Mouse (Mus musculus) liver (tissue): ENCODE measurements around the gene Col5a3.
"Not testable (repeated sequence)": the region's sequence is repeated elsewhere in the genome, so short reads cannot be mapped to it uniquely, and the experiment has no call there.

Experiments
- DNase-seq: peaks from one replicate; pipeline ENCODE4 v3.0.0-alpha.2; 2020; ENCODE audit warnings: mixed read lengths

Col5a3 gene

DNA sequence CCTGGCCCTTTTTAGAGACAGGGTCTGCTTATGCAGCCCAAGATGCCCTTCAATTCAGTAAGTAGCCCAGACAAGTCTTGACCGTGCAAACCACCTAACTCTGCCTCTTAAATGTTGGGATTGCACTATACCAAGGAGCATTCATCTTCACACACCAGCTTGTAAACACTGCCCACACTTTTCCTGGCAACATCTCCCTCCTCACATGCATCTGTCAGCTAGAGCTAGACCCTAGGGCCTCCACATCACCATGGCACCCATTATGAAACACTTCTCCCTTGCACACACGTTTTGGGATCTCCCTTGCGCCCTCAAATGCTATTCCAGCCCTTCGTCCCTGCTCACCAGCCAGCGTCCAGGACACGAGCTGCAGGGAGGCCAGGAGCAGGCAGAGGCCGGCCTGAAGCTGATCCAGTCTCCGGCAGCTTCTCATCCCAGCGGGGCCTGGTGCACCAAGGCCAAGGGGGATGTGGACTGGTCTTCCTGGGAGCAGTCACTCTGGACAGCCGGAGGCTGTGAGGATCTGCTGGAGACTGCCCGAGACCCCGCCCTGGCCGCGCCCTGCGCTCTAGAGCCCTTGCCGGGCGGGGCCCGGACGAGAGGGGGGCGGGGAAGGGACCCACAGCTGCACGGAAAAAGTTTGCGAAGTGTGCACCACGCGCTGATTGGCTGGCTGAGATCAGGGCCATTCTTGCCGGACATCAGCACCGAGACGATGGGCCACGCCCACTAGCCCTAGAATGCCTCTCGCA lies at the start of gene Col5a3:
Gene Col5a3 (minus strand): TSS at position 547 of the 752 bp plus-strand sequence.
- peak; percentile 31 for DNase-seq

DNA sequence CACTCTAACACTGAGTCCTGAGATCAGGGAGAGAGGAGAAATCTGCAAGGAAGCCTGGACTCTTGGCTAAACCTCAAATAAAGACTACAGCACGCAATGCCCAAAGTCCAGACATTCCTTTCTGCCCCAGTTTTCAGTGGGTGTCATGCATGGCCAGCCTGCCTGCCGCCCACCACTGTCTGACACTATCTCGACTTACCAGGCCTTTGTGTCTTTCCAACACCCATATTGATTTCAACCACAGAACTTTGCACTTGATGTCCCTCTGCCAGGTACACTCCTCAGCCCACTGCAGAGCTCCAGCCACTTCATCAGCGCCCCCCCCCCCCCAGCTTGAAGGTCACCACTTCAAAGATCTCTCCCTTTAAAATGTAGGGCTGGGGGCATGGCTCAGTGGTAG lies 47.4 kb upstream of the Col5a3 start:
- no peak for DNase-seq

DNA sequence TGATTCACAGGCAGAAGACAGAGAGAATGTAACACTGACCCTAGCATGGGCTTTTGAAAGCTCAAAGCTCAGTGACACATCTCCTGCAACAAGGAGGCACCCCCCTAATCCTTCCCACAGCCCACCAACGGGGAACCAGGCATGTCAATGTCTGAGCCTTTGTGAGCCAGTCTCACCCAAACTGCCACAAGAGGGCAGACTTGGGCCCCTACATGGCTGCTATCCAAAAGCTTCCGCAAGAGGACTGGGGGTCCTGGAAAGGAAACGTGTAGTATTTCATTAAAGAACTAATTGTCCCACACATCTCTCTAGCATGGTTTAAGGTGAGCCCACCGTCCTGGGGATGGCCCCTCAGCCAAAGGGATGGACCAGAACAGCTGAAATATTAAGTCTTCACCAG lies 47.0 kb upstream of the Col5a3 start:
- DNase-seq = peak; percentile 53

DNA sequence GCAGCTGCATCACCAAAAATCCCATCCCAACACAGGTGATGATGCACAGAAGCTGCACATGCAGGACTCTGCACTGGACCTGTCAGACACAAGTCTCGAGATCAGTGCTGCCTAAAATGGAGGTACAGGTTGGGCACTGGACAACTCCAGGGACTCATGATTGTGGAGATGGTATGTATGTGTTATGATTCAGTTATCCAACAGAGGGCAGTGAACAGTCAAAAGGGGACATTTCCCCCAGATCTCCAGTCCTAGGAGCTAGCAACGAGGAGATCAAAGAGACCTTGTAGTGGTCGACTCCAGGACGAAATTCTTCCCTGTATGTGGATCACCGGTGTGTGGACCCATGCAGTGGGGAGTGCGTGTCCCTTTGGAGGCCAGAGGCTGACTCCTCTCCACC lies 45.1 kb upstream of the Col5a3 start:
- DNase-seq = no peak

DNA sequence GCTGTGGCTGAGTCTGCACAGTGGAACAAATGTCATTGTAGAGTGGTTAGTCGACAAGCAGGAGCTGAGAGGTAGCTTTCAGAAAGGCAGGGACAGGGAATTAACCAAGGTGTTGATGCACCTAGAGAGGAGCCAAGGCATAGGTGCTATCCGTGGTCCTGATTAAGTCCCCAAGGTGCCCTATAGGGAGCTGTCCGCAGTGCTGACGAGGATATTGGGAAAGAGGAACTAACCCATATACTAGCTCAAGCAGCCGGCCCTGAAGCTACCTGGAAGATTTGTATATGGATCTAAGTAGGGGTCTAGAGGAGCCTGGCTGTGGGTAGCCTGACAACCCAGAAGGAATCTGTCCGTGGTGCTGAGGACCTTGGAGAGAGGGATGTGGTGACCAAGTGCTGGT lies 42.3 kb upstream of the Col5a3 start:
- DNase-seq = peak; percentile 70

DNA sequence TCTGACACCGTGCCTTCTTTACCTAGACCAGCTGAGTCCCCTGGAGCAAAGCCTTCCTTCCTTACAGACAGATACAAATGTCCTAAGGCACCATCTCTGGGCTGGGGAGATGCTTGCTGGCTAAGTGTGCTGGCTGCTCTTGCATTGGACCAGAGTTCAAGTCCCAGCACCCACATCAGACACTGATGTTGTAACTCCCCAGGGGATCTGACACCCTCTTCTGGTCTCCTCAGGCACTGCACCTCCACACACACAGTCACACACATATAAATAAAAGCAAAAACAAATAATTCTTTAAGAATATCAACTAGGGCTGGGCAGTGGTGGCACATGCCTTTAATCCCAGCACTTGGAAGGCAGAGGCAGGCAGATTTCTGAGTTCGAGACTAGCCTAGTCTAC lies 35.3 kb upstream of the Col5a3 start:
- DNase-seq = no peak

DNA sequence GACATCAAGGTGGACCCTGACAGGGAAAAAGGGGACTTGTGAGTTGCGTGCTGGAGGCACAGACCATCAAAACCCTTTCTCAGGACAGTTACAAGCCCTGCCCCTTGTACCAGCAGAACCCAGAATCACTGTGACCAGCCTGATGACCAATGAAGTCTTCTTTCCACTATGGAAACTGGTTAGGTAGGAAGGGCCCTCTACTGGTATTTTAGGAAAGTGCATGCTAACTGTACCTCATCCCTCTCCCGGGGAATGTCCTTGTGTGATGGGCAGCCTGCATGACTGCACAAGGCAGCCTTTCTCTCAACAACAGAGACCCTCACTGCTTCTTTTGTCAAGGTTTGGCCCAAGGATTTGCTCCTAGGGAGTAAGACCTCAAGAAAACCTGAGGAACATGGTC lies 27.8 kb upstream of the Col5a3 start:
- DNase-seq = no peak

DNA sequence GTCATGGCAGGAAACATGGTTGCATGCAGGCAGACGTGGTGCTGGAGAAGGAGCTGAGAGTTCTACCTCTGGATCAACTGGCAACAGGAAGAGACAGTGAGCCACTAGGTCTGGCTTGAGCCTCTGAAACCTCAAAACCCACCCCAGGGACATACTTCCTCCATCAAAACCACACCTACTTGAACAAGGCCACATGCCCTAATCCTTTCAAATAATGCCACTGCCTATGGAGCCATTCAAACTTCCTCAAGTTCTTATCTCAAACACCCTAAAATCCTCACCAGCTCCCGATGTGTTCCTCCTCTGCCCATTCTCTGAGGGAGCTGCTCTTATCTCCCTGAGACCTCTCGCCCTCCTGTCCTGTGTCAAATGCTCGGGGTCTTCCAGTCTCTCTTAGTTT lies 27.3 kb upstream of the Col5a3 start:
- no peak for DNase-seq

DNA sequence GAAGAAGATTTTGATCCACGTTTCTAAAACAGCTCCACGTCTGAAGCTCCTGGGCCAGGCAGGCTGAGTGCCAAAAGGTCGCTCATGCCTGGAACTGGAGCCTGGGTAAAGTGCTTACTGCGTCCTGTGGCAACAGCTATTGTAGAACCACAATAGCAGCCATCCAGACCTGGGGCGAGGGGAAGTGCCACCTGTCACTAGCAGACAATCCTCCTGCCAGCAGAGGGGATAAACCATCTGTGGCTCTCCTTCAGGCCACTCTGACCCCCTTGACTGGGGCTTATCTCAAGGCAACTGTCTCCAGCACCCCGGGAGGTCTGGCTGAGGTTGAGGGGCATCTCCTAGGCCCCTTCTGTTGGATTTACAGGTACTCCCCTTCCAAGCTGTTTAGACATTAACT lies 24.1 kb upstream of the Col5a3 start:
- no peak for DNase-seq

DNA sequence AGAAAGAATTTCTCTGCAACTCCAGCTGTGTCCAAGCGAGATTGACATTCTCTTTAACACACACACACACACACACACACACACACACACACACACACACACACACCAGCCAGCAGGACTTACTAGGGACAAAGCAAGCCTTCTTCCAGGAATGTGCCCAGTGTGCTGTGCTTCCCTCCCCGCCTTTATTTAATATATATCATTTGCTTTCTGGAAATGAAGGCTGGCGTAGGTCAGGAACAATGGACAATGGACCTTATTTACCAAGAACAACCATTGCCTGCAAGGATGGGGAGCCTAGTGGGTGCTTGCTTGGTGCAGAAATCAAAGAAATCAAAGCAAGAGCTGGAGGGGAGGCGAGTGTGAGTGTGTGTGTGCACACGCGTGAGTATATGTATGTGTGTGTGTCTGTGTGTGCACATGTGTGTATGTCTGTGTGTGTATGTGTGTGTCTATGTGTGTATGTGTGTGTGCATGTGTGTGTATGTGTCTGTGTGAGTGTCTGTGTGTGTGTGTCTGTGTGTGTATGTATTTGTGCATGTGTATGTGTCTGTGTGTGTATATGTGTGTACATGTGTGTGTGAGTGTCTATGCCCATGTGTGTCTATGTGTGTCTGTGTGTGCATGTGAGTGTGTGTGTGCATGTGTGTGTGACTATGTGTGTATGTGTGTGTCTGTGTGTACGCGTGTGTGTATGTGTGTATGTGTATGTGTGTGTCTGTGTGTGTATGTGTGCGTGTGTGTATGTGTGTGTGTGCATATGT lies 22.5 kb upstream of the Col5a3 start:
- DNase-seq = no peak

DNA sequence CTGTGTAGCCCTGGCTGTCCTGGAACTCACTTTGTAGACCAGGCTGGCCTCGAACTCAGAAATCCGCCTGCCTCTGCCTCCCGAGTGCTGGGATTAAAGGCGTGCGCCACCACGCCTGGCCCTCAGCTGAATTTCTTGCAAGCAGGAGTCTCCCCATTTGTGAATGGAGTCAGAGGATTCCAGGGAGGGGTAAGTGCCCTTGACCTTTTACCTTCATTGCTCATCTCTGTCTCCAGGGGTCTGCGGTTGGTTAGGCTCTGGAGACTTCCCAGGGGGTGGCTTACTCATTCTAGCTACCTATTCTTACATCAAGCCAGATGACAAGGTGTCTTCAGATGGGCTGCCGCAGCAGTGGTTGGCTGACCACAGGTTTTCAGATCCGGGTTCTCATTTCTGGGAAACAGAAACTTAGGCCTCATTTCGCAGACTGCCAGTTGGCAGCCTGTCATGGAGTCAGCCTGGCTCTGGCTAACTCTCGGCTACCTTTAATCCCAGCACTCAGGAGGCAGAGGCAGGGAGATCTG lies 20.6 kb upstream of the Col5a3 start:
- DNase-seq = not testable (repeated sequence)

DNA sequence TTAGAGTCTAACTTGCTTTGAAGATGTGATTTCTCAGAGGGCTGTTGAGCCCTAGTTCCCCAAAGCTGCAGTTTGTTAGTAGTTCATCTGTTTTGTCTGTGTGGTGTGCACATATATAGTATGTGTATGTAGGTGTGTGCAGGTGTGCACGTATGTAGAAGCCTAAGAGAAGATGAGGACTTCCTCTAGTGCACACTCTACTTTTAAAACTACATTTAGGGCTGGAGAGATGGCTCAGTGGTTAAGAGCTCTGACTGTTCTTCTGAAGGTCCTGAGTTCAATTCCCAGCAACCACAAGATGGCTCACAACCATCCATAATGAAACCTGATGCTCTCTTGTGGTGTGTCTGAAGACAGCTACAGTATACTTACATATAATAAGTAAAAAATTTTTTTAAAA lies 20.0 kb upstream of the Col5a3 start:
- no peak for DNase-seq

DNA sequence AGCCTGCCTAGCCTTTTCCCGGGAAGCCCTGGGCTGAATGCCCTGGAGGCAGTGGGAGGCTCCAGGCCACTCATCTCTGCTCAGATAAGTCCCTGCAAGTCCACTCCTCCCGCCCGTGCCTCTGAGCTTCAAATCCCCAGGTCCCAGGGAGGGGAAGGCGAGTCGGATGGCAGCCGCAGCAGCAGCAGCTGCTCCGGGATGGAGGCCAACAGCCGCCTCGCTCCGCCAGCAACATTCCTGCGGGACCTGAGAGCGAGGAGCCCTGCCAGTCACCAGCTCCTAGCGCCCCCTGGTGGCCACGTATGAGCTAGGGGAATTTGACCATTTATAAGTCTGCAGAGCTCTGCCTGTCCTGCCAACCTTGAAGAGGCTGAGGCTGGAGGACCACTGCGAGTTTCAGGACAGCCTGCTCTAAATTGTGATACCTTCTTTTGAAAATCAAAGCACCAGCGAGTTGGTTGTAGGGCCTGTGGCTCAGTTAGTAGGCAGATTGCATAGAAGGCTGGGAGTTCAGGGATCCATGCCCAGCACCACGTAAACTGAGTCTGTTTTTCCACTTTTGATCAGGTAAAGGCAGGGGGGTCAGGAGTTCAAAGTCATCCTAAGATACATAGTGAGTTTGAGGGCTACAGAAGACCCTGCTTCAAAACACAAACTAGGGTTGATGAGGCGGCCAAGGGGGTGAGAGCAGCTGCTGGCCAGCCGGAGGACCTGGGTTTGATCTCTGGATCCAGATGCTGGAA lies 16.2 kb upstream of the Col5a3 start:
- DNase-seq = peak; percentile 86

DNA sequence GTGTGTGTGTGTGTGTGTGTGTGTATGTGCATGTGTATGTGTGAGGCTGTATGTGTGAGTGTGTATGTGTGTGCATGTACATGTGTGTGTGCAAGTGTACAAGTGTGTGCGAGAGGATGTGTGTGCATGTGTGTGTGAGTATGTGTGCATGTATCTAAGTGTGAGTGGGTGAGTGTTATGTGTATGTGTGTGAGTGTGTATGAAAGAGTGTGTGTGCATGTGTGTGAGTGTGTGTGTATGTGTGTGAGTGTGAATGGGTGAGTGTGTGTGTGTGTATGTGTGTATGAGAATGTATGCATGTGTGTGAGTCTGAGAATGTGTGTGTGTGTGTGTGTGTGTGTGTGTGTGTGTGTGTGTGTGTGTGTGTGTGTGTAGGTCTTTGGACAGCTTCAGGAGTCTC lies 13.3 kb upstream of the Col5a3 start:
- no peak for DNase-seq

DNA sequence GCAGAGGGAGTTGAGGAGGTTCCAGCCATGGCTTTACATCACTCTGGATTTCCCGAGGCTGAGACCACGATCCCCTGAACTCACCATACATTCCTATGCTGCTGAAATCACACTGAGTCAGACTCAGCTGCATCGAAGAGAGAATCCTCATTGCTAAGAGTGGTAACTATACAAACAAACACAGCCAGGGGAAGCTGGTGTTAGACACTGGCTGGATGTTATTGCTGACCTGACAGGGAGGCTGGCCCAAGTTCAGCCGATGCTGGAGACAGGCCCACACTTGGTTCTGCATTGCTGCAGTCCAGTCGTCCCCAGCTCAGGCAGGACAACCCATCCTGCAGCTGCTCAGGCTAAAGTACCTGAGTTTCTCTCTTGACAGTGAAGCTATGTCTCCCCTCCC lies 10.9 kb upstream of the Col5a3 start:
- DNase-seq = no peak

DNA sequence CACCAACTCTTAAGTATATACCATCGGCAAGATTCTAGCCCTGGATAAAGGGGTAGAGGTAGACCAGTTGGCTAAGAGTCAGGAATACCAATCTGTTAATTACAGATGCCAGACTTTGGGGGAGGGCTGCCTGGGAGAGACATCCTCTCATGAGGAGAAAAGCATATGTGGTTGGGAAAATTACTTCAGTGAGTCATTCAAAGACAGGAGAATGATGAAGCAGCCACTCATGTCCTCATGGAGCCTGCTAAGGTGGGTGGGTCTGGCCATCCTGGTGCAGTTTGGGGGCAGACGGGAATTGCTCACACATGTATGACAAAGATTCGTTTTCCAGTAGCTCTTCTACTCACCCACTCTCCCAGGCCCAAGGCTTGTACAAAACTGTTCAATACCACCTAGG lies 8.0 kb upstream of the Col5a3 start:
- DNase-seq = no peak

DNA sequence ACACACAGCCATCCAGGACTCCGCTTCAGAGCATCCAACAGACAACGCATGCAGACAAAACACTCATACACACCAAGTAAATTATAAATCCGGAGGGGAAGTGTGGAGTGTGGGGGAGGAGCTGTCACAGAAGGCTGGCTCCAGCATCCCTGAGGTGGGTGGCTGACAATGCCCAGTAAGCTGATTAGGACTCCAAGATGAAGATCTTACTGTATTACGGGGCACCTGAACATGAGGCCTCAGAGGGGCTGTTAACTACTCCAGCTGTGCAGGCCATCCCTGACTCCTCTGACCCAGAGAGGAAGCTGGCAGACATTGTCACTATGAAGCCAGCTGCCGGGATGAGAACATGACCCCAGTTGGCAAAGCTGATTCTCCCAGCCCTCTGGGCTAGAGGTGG lies 5.1 kb upstream of the Col5a3 start:
- no peak for DNase-seq

DNA sequence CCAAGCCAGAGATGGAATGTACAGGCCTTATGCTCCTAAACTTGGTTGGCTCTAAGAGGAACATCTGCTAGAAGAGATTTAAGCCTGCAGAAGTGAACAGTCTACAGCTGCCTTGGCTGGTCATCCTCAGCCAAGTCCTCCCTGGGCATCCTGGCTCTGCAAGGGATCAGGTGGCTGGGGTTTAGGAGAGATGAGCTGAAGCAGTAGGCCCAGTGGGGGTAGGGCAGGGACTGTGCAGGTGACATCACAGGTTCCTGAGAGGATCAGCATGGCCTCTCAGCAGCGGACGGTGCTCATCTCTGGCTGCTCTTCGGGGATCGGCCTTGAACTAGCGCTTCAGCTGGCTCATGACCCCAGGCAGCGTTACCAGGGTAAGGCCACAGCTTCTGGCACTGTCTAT lies 3.4 kb upstream of the Col5a3 start, which contains the start of gene Rdh8:
Gene Rdh8 (plus strand): TSS at position 268 of the 400 bp plus-strand sequence.
- DNase-seq = no peak

DNA sequence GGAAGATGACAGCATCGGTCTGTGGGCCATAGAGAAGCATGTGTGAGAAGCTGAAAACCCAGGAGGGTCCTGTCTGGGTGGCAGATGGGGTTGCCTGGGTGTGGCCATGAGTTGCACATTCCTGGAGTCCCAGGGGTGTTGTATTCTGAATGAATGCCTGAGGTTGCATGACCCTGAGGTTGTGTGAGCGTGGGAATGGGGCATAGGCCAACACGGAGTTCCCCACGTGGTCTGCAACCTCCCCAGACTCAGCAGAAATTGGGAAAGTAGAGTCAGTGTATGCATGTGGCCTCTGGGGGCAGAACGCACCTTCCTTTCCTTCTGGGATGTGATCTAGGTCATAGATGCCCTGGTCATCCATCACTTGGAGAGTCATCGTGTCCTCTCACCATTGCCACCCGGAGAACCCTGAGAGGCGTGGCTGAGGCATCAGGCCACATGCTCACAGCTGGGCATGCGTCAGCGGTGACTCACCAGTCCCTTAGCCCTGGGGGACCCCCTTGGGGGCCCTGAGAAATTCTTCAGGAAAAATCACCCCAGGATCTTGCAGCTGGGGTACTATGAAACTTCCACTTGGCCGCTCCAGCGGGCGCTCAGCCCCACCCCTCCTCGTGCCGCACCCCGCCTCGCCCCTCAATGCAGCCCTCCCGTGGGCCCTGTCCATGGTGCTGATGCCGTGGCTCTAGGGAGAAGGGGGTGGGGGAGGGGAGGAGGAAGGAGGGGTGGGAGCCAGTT lies 2.2 kb downstream of the Col5a3 start:
- peak; percentile 67 for DNase-seq

DNA sequence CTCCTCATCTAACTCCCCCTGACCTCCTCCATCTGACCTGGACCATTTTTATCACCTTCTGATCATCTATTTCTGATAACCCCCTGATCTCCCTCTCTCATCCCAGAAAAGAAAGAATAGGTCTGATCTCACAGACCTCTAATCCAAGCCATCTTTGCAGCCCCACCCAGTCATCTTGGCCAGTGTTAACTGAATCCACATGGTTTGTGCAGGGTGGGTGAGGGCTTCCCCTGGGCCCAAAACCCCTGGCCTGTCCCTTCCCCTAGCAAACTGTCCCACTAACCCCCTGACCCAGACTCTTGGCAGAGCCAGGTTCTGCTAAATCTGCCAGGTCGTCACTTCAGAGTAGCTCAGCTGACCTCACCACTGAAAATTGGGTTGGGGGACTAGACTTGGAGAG lies 4.1 kb downstream of the Col5a3 start:
- no peak for DNase-seq

DNA sequence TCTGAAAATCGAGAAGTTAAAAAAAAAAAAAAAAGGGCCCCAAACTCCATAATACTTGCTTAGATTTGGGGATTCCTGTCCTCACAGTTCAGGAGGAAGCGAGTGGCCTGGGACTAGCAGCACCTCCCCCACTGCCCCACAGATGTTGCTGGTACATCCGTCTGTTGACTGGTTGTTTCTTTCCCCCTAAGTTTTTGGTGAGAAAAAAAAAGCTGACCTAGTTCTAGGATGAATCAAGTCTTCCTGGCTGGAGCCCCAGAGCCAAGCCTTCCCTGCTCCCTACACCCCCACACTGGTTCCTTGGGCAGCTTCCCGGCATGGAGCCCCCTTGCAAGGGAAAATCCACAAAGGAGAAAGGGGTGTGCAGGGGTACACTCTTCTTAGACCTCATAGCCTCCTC lies 4.6 kb downstream of the Col5a3 start:
- no peak for DNase-seq

DNA sequence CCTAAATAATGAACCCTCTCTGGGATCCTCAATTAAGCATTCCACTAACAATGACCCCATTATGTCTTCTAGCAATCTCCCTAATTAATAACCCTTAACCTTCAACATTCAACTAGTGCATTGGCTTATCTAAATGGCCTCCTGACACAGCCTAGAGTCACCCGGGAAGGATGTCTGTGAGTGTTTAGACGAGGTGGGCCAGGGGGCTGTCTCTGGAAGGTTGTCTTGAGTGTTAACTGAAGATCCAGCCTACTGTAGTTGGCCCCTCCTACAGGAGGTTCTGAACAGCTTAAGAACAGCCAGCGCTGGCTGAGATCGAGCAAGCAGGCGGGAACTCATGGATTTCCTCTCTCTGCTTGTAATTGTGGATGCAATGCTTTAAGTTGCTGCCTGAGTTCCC lies 9.2 kb downstream of the Col5a3 start:
- DNase-seq = no peak

DNA sequence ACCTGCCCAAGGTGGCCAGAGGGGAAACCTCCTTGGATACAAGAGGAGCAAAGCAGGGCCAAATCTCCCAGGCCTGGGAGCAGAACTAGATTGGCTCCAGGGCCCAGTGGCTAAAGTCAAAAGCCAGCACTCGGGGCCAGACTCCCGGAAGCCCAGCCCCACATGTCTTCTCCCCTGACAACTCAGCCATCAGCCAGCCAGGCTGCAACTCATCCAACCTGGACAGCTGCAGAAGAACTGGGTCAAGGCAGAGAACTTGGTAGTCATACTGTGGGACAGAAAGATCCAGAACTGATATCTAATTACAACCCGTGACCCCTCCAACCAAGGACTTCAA lies 9.7 kb downstream of the Col5a3 start:
- DNase-seq = no peak
